Mouse (Mus musculus) stomach, embryonic 14.5 days (tissue): ENCODE measurements at regions not wholly inside any gene's neighbourhood (a gene's known extent, or its start where the extent isn't known, plus 50 kb on each side); places are given as distances from the start of the nearest gene placed in this dataset.

ENCODE experiments used
- ATAC-seq: fragments of 200-750 bp; cut with Nextera tagmentation; 2 replicates; pipeline ENCODE4 v1.8.0; 2017; ENCODE audit warnings: low read depth, moderate TSS enrichment; ENCODE audit not compliant: insufficient number of reproducible peaks, insufficient read depth, low FRiP score
- H3K27ac ChIP-seq: fragments of 300-500 bp; sonication (generic); 2 replicates; pipeline ENCODE4 v1.5.1; 2014; ENCODE audit warnings: mild to moderate bottlenecking, low read length, moderate library complexity, mixed read lengths
- H3K27me3 ChIP-seq: fragments of 300-500 bp; sonication (generic); 2 replicates; pipeline ENCODE4 v1.6.1; 2014; ENCODE audit warnings: low read length, control low read depth, mixed read lengths; ENCODE audit not compliant: control insufficient read depth, insufficient read depth
- H3K36me3 ChIP-seq: fragments of 300-500 bp; sonication (generic); 2 replicates; pipeline ENCODE4 v1.6.1; 2014; ENCODE audit warnings: mild to moderate bottlenecking, control low read depth, low read length, moderate library complexity, mixed read lengths; ENCODE audit not compliant: control insufficient read depth, insufficient read depth
- H3K4me1 ChIP-seq: fragments of 300-500 bp; sonication (generic); 2 replicates; pipeline ENCODE4 v1.6.1; 2014; ENCODE audit warnings: low read length, control low read depth, mixed read lengths; ENCODE audit not compliant: control insufficient read depth, insufficient read depth
- H3K4me2 ChIP-seq: fragments of 300-500 bp; sonication (generic); replicated peaks from 2 replicates; pipeline ENCODE4 v1.6.1; 2014; ENCODE audit warnings: low read depth, low read length, control low read depth
- H3K4me3 ChIP-seq: fragments of 300-500 bp; sonication (generic); 2 replicates; pipeline ENCODE4 v1.5.1; 2014; ENCODE audit warnings: low read depth, low read length, control low read depth
- H3K9ac ChIP-seq: fragments of 300-500 bp; sonication (generic); replicated peaks from 2 replicates; pipeline ENCODE4 v1.6.1; 2014; ENCODE audit warnings: low read depth, mild to moderate bottlenecking, control low read depth, low read length, moderate library complexity, mixed read lengths
- H3K9me3 ChIP-seq: fragments of 300-500 bp; sonication (generic); 2 replicates; pipeline ENCODE4 v1.6.1; 2016; ENCODE audit warnings: low read depth, low read length, control low read depth; ENCODE audit not compliant: control insufficient read depth
- WGBS: fragments of 180-500 bp; shearing (Covaris S2); extraction: QIAGEN DNeasy Blood & Tissue Kit; methylation state at CpG from one replicate; pipeline ENCODE4 v1.1.7; 2014; 5-methylcytosine and 5-hydroxymethylcytosine counted together

DNA sequence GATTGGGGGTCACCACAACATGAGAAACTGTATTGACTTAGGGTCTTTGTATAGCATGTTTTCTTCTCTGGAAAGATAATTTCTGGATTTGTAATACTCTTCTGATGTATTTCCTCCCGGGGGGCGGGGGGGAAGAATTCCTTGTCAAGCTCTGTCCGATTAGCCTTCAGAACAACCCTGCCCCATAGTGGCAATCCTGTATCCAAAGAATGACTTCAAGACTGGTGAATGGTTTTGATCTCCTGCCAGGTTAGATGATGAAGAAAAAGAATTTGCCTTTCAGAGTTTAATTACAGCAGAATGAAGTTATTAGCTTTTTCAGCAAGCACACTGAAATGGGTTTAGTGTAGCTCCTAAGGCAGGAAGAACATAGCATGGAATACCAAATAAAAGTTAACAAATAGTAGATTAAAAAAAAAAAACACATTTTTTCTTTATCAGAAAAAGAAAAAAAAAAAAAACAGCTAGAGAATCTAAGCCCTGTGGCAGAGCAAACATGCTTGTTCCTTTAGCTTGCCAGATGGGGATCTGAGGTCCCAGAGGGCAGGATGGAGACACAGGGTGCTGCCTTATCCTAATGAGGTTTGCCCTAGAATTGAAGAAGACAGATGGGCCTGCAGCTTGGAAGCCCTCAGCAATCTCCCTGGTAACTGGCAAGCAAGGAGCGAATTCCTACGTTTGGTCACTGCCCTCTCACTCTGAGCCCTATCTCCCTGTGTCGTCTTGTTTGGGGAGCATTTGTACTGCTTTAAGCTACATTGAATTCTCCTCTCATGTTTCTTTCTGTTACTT, 280.9 kb upstream of the Gm9972 start:
- ATAC-seq: no peak
- 57% methylated on average over 6 of the region's 6 CpGs for WGBS
- H3K36me3 ChIP-seq: no peaks in the 10 kb centered on the region
- H3K9ac ChIP-seq: no peak overlapping the region
- no peaks in the 10 kb centered on the region for H3K4me1 ChIP-seq
- no peak overlapping the region for H3K4me3 ChIP-seq
- H3K27me3 ChIP-seq: no peaks in the 10 kb centered on the region
- H3K9me3 ChIP-seq: no peaks in the 10 kb centered on the region
- no peak overlapping the region for H3K4me2 ChIP-seq
- H3K27ac ChIP-seq: no peak overlapping the region

DNA sequence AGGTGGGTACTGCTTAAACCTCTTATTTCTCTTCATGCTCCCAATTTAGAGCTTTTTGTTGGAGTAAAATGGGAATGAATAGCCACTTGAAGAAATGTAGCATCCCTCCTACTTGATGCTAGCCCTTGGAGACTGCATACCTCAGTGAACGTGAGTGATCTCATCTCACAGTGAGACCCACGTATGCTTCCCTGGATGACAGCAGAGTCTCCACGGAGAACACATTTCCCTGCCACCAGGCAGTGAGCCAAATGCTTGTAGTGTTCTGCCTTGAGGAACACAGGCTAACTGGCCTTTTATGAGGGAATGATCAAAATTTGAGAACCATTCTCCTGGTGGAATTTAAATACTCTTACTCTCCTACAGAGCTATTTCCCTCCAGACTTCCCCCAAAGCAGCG, 280.1 kb upstream of the Gm9972 start:
- no peak overlapping the region for H3K27ac ChIP-seq
- WGBS: 54% methylated on average over 4 of the region's 4 CpGs
- H3K27me3 ChIP-seq: no peaks in the 10 kb centered on the region
- no peak overlapping the region for H3K4me2 ChIP-seq
- H3K9me3 ChIP-seq: no peaks in the 10 kb centered on the region
- H3K9ac ChIP-seq: no peak overlapping the region
- ATAC-seq: no peak
- no peaks in the 10 kb centered on the region for H3K36me3 ChIP-seq
- no peak overlapping the region for H3K4me3 ChIP-seq
- no peaks in the 10 kb centered on the region for H3K4me1 ChIP-seq

DNA sequence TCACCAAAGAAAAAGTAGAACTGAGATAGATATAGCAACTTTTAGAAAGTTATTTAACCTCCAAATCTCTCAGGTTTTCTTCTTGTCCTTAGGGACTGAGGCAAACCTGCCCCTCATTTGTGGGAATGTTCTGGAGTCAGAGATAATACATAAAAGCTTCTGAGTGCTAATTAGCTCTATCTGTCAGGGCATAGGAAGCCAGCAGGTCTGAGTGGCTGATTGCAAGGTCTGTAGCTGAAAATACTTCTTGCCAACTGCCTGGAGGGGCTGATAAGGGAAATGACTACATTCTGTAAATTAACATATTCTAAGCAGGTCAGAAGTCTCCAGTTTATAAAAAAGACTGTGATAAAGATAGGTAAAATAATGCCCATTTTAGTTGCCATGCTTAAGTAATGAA, 270.3 kb upstream of the Gm9972 start:
- no peak overlapping the region for H3K9ac ChIP-seq
- no peak overlapping the region for H3K27ac ChIP-seq
- no peaks in the 10 kb centered on the region for H3K36me3 ChIP-seq
- H3K9me3 ChIP-seq: no peaks in the 10 kb centered on the region
- no peak overlapping the region for H3K4me2 ChIP-seq
- no peaks in the 10 kb centered on the region for H3K4me1 ChIP-seq
- no peak overlapping the region for H3K4me3 ChIP-seq
- ATAC-seq: no peak
- no peaks in the 10 kb centered on the region for H3K27me3 ChIP-seq

DNA sequence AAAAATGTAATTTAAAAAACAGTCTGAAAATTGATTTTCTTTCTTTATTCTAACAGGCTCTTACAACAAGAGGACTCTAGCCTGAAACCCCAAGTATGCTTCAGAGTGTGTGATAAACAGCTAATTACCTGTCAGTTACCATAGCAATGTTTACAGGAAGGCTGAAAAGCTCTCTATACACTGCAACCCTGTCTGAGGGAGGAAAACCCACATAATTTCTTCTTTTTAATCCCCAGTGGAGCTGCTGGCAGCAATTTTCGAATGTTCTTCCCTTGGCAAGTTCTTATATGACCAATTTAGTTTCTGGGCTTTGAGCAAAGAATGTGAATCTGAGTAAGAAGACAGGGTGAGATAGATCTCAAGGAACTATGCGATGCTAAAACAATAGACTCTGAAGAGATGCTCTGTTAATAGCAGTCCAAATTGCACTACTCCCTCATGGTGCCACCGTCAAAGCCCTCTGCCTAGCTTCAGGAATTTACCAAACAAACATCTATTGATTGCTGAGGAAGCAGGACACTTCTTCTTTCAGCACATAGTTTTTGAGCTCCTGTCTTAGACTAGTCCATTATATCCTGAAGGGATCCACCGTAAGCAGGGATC, 260.4 kb upstream of the Gm9972 start:
- no peak overlapping the region for H3K4me2 ChIP-seq
- no peak for ATAC-seq
- no peaks in the 10 kb centered on the region for H3K36me3 ChIP-seq
- WGBS: 55% methylated on average over 4 of the region's 4 CpGs
- H3K27me3 ChIP-seq: no peaks in the 10 kb centered on the region
- H3K27ac ChIP-seq: no peak overlapping the region
- H3K9me3 ChIP-seq: no peaks in the 10 kb centered on the region
- no peaks in the 10 kb centered on the region for H3K4me1 ChIP-seq
- no peak overlapping the region for H3K9ac ChIP-seq
- H3K4me3 ChIP-seq: no peak overlapping the region

DNA sequence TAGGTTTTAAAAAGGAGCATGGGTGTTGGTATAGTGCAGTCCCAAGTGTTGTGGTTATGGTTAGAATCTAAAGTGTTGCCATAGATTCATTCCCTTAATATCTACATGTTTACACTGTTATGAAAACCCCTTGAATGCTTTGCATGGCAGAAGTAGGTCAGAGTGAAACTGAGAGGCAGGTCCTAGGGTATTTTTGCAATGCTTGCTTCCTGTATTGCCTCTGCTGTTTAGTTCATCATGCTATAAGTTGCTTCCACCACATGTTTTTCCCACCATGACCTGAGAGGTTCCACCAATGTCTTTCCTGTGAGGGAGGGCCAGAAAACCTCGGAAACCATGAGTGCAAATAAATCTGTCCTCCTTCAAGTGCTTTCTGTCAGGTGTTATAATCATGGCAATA, 224.1 kb upstream of the Gm9972 start:
- WGBS: 78% methylated on average over 1 of the region's 1 CpGs
- Histone ChIP-seq H3K27ac (no peak overlapping the region), H3K9ac (no peak overlapping the region), H3K4me3 (no peak overlapping the region), H3K9me3 (no peaks in the 10 kb centered on the region), H3K27me3 (no peaks in the 10 kb centered on the region), H3K36me3 (no peaks in the 10 kb centered on the region), H3K4me2 (no peak overlapping the region), H3K4me1 (no peaks in the 10 kb centered on the region)
- ATAC-seq: no peak

DNA sequence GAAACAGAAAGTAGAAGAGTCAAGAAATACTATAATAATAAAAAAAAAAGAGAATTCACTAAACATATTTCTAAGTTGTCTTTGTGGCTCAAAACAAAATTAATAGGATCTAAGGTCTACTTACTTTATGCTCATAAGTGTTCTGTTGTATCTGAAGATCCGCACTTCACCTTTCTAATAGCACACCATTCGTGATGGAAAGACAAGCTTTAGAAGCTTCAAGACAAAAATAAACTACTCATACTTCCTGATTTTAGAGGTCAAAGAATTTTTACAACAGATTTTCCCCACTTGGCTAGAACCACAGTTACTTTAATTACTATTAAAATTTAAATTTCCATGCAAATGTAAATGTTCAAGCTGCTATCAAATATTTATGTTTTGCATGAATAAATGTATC, 219.8 kb upstream of the Gm9972 start:
- H3K9me3 ChIP-seq: no peaks in the 10 kb centered on the region
- no peak for ATAC-seq
- no peak overlapping the region for H3K4me3 ChIP-seq
- H3K27ac ChIP-seq: no peak overlapping the region
- no peaks in the 10 kb centered on the region for H3K36me3 ChIP-seq
- H3K4me1 ChIP-seq: no peaks in the 10 kb centered on the region
- no peak overlapping the region for H3K9ac ChIP-seq
- no peaks in the 10 kb centered on the region for H3K27me3 ChIP-seq
- no peak overlapping the region for H3K4me2 ChIP-seq
- 65% methylated on average over 2 of the region's 2 CpGs for WGBS

DNA sequence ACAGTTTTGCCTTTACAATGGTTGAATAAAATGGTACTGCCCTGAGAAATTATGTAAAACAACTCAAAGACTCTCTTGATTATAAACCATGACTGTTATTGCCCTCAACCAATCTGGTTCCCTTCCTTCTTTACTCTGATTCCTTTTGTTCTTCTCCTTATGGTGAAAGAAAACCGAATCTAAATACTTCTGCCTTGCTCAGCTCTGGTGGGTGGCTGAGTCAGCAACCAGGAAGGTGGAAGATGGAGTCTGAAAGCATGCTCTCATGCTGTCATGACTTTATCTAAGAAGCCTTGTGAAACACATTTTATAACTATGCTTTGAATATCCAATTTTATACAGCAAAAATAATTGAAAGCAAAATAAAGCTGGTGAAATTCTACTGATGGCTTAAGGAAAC, 212.7 kb upstream of the Gm9972 start:
- Histone ChIP-seq H3K36me3 (no peaks in the 10 kb centered on the region), H3K4me3 (no peak overlapping the region), H3K4me2 (no peak overlapping the region), H3K4me1 (no peaks in the 10 kb centered on the region), H3K9ac (no peak overlapping the region), H3K27ac (no peak overlapping the region), H3K9me3 (no peaks in the 10 kb centered on the region), H3K27me3 (no peaks in the 10 kb centered on the region)
- 61% methylated on average over 1 of the region's 1 CpGs for WGBS
- no peak for ATAC-seq

DNA sequence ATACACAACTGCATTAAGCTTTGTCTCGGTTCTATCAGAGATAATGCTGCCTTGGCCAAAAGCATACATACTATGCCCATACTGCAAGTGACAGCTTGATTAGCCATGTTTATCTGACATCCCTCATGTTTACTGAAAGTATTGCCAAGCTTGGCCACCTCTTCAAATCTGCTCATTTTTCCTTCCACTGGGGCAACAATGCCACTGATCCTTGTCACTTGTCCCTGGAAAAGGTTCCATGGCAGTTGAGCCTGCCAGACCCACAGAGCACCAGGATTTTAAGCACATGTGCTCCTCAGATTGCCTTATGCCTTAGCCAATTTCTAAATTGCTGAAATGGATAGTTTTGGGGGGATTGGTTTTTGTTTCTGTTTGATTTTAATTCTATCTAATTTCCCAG, 189.8 kb upstream of the Gm9972 start:
- H3K4me2 ChIP-seq: no peak overlapping the region
- WGBS: 47% methylated on average over 1 of the region's 1 CpGs
- no peak overlapping the region for H3K9ac ChIP-seq
- no peak for ATAC-seq
- no peaks in the 10 kb centered on the region for H3K9me3 ChIP-seq
- H3K4me3 ChIP-seq: no peak overlapping the region
- no peaks in the 10 kb centered on the region for H3K4me1 ChIP-seq
- H3K36me3 ChIP-seq: no peaks in the 10 kb centered on the region
- no peak overlapping the region for H3K27ac ChIP-seq
- H3K27me3 ChIP-seq: no peaks in the 10 kb centered on the region

DNA sequence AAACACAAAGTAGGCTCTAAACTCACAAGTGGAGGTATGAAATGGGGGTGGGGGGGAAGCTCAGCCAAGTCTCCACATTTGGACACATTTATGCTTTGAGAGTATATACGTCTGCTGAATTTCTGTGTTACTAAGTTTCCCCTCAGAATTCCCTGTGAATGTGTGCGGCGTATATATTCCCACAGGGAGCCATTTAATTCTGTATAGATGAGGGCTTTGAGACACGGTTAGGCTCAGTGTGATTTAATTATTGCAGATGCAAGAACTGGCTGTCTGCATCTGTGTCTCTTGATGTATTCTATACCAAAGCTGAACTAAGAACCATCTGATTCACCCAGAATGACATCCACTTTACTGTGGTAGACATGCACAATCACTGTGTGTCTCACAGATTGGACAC, 181.1 kb upstream of the Gm9972 start:
- no peak for ATAC-seq
- H3K9ac ChIP-seq: no peak overlapping the region
- no peaks in the 10 kb centered on the region for H3K9me3 ChIP-seq
- no peaks in the 10 kb centered on the region for H3K27me3 ChIP-seq
- H3K4me3 ChIP-seq: no peak overlapping the region
- no peak overlapping the region for H3K27ac ChIP-seq
- H3K4me2 ChIP-seq: no peak overlapping the region
- H3K36me3 ChIP-seq: no peaks in the 10 kb centered on the region
- WGBS: 87% methylated on average over 4 of the region's 4 CpGs
- H3K4me1 ChIP-seq: no peaks in the 10 kb centered on the region
